Mouse (Mus musculus) CD4-positive, CD25-positive, alpha-beta regulatory T cell, adult 4 months (primary cell): ENCODE results near the gene Tbxas1. TPM values are rescaled to one million over a fixed set of nuclear protein-coding genes. Genes with fewer than 3 reads are reported as not detected.

Experiments used
- ATAC-seq: one replicate; pipeline ENCODE4 v1.8.0; 2017
- polyA plus RNA-seq, 2 experiments: library from polyadenylated mRNA; unstranded; fragments of 100-300 nt; shearing (Covaris generic); gene quantifications; one replicate each; pipeline ENCODE4 v1.2.1; 2017

The Tbxas1 gene
- polyA plus RNA-seq, 2 experiments from 2014 or later = 0.91 TPM; not detected in 1

- ATAC-seq = peak; percentile 63
These were observed 179.8 kb downstream of the Tbxas1 start for GRCm38 (mm10) chr6:39054878-39055508.

GRCm38 (mm10) chr6:39055831-39056261, 180.6 kb downstream of the Tbxas1 start:
- ATAC-seq = peak; percentile 78

DNA sequence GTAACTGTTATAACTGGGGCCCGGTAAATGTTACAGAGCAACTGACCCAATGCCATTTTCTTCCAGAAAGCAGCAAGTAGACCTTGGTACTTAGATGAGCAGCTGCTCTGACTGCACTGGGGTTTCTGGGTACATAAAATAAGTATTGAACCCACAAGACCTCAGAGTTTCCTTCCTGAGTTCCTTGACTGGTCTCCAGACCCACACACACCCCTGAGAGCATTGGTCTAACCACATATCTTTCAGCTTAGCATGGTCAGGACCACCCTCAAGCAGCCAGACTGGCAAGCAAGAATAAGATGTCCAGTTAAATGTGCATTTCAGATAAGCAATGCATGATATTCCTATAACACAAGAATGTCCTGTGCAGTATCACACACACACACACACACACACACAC, 182.0 kb downstream of the Tbxas1 start:
- no peak for ATAC-seq

DNA sequence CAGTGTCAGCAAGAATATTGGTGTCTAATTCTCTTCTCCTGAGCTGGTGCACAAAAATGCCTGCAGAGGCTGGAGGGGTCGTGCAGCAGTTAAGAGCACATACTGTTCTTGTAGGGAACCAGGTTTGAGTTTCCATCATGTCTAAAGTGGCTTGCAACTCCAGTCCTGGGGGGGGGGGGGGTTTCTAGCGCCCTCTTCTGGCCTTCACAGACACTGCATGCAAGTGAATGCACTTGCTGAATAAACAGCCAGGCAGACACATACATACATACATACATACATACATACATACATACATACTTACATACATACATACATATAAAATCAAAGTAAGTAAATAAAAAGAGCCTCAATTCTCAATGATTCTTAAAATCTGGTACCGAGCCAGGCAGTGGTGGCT, 183.2 kb downstream of the Tbxas1 start:
- no peak for ATAC-seq

- ATAC-seq = no peak
These were observed 183.7 kb downstream of the Tbxas1 start for GRCm38 (mm10) chr6:39058936-39059335.

- no peak for ATAC-seq
These were observed 184.6 kb downstream of the Tbxas1 start for GRCm38 (mm10) chr6:39059547-39060497.

- ATAC-seq = no peak
These were observed 186.0 kb downstream of the Tbxas1 start for GRCm38 (mm10) chr6:39061180-39061579.

GRCm38 (mm10) chr6:39063541-39063940, 188.3 kb downstream of the Tbxas1 start:
- ATAC-seq = no peak

DNA sequence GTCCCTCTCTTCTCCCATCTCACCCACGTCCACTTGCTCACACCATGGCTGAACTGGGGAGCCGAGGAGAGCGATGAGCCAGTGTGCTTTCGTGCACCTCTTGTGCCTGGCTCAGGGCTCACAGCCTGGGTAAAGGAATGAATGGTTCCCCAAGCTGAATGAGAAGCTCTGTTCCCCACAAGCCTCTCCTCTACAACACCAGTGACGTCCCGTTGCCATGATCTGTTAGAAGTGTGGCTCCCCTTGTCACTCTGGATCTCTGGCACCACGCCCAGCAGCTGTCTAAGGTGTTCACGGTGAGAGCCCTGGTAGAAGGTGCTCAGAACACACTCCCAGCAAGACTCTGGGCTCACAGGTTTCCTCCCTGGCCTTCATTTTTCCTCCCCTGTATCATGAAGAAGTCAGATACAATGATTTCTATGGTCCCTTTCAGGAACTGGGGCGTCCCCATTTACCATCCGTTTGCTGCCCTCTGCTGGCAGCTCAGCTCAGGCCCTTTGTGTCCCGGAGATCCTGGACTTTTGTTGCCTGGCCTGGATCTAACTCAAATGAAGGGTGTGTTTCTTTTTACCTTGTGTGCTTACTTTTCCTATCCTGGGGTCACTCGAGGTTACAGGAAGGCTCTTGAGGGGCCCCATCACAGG, 191.9 kb downstream of the Tbxas1 start:
- no peak for ATAC-seq

GRCm38 (mm10) chr6:39072664-39073063, 197.5 kb downstream of the Tbxas1 start:
- no peak for ATAC-seq

- no peak for ATAC-seq
These were observed 199.0 kb downstream of the Tbxas1 start for GRCm38 (mm10) chr6:39074186-39074585.

- ATAC-seq = no peak
These were observed 201.3 kb downstream of the Tbxas1 start for GRCm38 (mm10) chr6:39076498-39076897.

- no peak for ATAC-seq
These were observed 229.4 kb downstream of the Tbxas1 start for GRCm38 (mm10) chr6:39104631-39105030.

DNA sequence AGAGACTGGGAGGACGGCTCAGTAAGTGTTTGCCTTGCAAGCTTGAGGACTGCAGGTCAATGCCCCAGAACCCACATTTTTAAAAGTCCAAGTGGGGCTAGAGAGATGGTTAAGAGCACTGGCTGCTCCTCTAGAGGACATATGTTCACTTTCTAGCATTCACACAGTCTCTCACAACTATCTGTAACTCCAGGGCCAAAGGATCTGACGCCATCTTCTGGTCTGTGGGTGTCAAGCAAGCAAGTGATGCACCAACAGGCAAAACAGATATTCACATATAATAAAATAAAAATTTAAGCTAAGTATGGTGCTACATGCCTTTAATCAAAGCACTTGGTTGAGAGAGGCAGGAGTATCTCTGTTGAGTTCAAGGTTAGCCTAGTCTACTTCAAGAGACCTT, 231.6 kb downstream of the Tbxas1 start:
- no peak for ATAC-seq

GRCm38 (mm10) chr6:39112701-39113100, 237.5 kb downstream of the Tbxas1 start:
- ATAC-seq = no peak

- no peak for ATAC-seq
These were observed 237.9 kb downstream of the Tbxas1 start for GRCm38 (mm10) chr6:39113141-39113540.

DNA sequence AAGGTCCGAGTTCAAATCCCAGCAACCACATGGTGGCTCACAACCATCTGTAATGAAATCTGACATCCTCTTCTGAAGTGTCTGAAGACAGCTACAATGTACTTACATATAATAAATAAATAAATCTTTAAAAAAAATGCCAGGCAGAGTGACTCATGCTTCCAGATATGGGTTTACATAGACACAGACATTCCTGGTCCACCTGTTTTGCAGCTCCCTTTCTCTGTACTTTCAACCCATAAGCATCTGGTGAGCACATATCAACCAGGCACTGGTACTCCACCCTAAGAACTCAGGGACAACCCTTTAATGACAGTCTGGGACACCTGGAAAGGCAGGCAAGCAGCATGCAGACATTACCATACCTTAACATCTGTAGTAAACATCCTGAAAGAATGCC, 240.2 kb downstream of the Tbxas1 start:
- no peak for ATAC-seq

DNA sequence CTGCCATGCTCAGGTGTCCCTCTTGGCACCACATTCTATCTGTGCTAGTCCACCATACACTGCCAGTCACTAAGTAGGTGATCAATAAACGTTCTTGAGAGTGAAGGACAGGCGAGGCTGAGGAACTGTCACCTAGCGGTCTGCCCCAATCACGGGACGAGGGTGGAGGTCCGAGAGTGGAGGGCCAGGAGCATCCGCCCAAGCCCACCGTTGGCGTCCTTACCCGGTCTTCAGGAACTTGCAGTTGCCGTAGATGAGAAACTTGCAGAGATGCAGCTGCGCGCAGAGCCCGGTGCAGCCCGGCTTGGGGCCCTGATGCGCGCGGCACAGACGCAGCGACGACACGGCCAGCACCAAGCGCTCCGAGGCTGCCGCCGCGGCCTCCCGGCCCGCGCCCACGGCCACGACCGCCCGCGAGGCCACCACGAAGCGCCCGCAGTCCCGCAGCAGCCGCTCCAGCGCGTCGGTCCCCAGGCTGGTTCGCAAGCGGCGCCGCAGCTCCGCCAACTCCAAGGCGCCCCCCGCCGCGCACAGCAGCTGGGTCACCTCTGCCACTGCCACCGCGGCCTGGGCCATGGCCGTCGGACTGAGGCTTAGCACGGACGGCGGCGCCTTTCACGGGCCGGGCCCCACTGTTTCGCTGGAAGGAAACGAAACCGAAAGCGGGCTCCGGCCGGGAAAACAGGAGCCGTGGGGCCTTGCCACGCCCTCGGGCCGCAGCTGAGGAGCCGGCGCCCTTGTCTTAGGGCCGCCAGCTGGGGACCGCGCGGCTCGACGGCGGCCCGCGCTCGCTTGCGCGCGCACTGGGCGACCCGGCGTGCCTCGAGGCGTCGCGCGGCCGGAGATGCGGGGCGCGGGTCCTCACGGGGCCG, 242.6 kb downstream of the Tbxas1 start, which contains the start of gene Parp12:
TSS of gene Parp12 (minus strand) at position 766 of the 872 bp plus-strand sequence.
- peak; percentile 82 for ATAC-seq

DNA sequence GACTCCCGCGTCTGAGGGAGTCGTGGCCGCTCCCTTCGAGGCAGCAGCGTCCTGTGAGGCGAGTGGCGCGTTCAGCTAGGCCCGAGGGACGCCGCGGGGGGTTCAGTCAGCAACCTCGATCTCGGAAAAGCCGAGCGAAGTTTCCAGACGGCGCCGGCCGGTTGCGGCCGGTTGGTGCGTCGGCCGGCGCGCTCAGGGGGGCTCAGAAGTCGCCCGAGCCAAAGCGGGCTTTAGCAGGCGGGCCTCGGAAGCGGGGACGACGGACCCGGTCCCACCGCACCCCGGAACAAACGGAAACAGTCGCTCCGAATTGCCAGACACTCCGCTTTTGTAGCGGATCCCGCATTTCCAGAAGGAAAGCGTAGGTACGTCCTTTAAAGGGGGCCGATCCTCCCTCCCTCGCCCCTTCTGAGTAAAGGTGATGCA, 243.3 kb downstream of the Tbxas1 start:
- ATAC-seq = peak; percentile 28

DNA sequence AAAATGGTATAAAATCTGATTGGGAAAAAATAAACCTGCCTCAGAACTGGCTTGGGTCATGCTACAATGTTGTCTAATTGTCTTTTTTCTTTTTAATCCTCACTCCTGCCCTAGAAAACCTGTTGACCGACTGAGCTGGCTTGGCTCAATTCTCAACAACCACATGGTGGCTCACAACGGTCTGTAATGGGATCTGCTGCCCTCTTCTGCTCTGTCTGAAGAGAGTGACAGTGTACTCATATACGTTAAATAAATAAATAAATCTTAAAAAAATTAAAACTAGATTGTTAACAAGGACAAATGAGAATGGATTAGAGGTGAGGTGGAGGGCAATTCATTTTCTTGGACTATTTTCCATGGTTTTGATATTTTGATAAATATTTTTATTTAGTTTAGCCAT, 245.5 kb downstream of the Tbxas1 start:
- ATAC-seq = no peak

GRCm38 (mm10) chr6:39124719-39125118, 249.5 kb downstream of the Tbxas1 start:
- no peak for ATAC-seq

GRCm38 (mm10) chr6:39131480-39131879, 256.3 kb downstream of the Tbxas1 start:
- no peak for ATAC-seq
